Mouse (Mus musculus) ovary, postnatal 14 days (tissue): ENCODE results near the gene Gca.
"Not testable (repeated sequence)": the region's sequence is repeated elsewhere in the genome, so short reads cannot be mapped to it uniquely, and the experiment has no call there.

ENCODE experiments used
- DNase-seq: peaks from one replicate; pipeline ENCODE4 v3.0.0; 2022; ENCODE audit warnings: low spot score

Gca gene

DNA sequence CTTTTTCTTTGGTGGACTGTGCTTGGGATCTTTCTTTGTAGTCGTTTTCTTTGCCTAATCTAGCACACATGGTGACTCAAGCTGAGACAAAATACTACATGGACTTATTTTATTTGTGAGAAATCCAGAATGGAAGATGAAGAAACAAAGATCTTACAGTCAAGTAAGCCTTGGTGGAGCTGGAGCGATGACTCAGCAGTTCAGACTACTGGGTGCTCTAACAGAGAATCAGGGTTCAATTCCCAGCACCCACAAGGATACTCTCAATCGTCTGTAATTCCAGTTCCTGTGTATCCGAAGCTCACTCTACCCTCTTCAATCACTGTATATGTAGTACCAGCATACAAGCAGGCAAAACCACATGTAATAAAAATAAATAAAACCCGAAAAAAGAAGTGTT is 6.2 kb downstream of the Gca start:
- no peak for DNase-seq

DNA sequence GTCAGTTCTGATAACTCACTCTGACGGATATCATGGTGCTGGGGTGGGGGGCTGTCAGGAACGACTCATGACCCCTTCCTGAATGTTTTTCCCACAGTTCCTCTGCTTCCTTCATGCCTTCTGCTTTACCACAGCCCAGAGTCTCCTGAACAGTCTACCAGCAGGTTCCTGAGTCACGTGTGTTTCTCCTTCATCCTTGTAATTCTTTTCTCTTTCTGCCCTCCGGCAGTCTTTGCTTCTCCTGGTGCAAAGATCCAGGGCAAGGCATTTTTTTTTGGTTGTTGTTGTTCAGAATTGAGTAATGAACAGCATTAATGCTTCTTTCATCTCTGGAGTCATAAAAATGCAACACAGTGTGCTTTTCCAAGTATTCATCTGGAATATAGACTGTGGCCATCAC is 6.7 kb downstream of the Gca start:
- DNase-seq: no peak

DNA sequence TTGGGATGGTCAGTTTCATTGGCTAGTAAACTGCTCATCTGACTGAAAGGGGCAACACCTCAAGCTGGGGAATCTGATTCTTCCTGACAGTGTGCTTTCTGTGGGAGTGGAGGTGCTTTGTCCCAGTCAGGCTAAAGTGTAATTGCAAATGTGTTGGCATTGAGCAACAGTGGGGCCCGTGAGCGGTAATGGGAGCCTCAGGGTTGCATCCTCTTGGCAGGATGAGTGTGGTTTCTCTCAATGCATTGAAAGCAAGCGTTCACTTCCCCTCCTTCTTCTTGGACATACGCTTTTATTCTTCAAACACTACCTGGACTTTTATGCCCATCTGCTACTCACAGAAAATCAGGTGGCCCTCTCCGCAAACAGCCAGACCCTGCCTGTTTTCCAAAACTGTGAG is 8.7 kb downstream of the Gca start:
- no peak for DNase-seq

DNA sequence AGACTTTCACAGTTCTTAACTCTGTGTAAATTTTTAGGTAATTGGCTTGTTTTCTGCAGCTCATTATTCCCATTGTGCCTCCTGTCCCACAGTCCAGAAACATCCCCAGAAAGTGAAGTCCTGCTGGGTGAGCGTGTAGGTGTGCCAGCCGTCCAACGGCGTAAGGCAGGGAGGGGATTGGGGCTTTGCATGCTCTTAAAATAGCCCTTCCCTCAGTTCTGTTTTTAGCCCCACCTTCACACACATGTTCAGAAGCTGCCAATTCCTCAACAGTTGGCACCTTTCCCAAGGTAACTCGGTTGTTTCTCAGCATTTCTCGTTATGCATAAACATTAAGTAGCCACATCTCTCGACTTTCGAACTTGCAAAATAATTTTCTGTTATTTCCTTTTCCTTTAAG is 17.6 kb downstream of the Gca start:
- no peak for DNase-seq

DNA sequence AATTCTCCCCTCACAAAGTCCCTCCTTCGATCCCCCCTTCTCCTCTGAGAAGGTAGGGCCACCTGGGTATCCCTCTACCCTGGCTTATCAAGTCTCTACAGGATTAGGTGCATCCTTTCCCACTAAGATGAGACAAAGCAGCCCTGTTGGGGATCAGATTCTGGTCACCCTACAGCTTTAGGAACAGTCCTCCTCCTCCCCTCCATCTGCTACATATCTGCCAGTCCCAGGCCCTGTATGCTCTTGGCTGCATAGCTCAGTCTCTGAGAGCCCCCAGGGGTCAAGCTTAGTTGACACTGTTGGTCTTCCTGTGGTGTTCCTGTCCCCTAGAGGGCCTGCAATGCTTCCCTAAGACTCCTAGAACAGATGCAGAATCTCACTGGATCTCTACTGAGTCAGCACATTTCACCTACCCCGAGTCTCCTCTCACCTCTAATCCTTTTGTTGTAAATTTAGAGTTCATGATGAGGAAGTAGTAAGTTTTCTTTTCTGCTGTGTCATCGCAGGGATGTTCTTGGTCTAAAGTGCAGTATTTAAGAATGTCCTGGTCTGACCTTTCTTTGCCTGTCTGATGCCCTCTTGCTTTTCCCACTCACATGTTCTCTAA is 21.0 kb downstream of the Gca start:
- no peak for DNase-seq

DNA sequence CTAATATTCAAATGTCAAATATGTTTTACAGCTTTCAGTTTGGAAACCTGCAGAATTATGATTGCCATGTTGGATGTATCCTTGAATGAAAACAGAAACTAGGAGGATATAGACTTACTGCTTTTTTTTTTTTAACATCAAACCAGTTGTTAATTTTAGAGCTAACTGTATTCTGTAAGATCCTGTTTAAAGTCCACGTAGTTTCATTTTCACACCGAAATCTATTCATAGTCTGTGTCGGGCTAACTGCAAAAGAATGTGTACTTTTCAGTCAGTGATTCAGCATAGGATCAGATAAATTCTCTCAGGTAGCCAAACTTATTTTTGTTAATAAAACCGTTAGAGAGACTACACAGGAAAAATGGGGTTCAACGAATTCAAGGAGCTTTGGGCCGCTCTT is 21.8 kb downstream of the Gca start:
- DNase-seq: no peak

DNA sequence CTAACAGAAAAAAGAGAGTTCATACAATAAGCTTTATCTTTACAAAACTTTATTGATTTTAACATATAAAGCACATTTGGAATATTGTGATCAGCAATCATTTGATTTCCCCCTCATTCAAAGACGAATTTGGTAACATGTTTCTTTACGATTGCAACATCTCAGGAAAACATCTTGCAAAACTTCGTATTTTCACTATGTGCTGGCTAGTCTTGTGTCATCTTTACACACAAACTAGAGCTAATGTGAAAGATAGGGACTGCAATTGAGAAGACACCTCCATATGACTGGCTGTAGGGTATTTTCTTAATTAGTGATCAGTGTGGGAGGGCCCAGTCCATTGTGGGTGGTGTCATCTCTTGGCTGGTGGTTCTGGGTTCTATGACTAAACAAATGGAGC is 42.2 kb downstream of the Gca start:
- DNase-seq: no peak

DNA sequence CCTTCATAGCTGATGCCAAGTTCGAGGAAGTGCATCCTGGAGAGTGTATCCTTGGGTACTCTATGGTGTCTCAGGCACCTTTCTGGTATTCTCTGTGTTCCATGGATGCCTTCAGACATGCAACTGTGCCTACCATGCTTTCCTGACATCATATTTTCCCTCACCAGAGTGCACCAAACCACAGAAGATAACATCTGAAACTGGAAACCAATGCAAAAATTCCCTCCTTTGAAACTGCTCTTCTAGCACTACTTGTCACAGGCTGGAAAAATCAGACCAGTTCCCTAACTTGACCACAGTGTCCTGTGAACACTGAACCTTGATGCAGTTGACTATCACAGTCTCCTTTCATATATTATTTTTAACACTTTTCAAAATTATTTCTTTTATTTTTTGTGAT is 45.5 kb downstream of the Gca start:
- DNase-seq: no peak

DNA sequence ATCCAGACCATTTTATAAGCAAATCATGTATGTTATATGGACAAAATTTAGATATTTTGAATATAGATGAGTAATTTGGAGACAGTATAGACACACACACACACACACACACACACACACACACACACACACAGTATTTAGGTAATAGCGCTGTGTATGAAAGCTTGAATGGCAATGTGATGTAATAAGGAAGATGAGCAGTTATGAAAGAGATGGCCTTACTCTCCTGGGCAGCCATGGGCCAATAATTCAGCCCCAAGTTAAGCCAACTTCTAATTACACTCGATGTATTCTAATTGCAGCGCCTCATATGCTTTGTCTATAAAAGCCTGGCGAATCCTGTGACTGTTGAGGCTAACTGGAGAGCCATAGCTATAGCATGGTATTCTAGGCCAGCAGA is 50.3 kb downstream of the Gca start:
- not testable (repeated sequence) for DNase-seq

DNA sequence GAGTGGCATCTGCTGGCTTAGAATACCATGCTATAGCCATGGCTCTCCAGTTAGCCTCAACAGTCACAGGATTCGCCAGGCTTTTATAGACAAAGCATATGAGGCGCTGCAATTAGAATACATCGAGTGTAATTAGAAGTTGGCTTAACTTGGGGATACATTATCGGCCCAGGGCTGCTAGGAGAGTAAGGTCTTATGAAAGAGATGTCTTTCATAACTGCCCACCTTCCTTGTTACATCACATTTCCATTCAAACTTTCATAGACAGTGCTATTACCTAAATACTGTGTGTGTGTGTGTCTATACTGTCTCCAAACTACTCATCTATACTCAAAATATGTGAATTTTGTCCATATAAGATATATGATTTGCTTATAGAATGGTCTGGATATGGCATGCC is 51.2 kb downstream of the Gca start:
- no peak for DNase-seq

DNA sequence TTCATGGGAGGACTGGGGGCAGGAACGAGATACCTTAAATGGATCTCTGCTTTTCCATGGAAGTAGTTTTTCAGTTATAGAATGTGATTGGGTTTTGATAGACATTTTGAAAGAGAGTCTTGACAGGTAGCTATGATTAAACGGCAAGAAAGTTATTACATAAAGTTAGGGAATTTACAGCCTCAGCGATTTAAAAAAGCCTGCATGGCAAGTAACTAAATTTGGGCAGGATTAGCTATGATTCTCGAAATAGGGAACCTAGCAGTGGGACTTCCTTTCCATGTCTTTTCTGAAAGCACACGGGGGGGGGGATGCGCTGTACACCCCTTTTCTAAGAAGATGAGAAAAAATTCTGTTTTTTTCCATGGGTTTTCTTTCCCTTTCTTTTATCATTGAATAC is 53.2 kb downstream of the Gca start:
- no peak for DNase-seq

DNA sequence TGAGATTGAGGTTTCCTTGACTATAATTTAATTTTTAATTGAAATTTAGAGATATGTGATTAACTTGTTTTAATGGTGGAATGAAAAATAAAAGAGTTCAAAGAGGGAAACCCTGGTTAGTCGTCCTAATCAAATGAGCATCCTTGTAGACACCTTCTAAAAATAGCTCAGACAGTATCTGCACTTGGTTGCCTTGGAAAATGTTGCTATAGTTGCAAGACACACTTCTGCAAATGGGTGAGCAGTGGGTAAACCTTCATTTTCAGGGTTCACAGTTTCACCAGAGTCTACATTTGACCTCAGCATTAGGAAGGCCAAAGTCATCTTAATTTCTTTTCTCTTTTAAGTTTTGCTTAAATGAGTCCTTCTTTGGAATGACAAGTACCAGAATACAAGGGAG is 54.3 kb downstream of the Gca start:
- DNase-seq: no peak

DNA sequence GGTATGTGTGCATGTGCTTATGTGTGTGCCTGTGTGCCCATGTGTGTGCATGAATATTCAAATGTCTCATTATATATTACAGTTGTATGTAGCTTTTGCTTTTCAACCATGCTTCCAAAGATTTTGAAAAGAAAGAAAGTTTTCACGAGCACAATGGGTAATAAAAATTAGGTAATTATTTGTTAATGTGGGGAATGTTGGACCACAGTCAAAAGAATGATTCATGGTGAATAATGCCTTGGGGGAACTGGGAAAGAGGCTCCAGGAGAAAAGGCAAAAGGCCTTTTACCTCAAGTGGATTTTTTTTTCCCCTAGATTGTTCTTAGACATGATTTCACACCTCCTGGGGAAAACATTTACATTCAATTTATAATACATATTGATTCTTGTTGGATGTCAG is 61.9 kb downstream of the Gca start:
- no peak for DNase-seq

DNA sequence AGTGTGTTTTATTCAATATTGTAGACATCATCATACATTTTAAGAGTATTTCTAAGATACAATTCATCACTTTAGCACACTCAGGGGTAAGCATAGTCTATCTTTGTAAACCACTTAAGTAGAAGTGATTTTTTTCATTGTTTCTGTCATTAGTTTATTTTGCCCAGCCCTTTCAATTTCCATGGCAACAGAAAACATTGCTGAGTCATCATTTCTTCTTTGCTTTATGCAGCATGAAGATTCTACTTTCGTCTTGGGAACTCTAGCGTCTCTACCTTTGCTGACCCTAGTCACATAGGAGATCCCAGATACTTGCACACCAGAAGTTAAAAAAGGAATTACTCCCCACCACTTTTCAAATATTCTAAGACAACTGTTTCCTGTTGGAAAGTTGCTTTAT is 63.6 kb downstream of the Gca start:
- DNase-seq: no peak

DNA sequence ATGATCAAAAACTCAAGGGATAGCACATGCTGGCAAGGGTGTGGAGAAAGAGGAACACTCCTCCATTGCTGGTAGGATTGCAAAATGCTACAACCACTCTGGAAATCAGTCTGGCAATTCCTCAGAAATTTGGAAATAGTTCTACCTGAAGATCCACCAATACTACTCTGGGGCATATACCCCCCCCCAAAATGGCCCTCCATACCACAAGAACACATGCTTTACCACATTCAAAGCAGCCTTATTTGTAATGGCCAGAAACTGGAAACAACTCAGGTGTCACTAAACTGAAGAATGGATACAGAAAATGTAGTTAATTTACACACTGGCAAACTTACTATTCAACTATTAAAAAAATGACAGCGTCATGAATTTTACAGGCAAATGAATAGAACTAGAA is 66.6 kb downstream of the Gca start:
- no peak for DNase-seq

DNA sequence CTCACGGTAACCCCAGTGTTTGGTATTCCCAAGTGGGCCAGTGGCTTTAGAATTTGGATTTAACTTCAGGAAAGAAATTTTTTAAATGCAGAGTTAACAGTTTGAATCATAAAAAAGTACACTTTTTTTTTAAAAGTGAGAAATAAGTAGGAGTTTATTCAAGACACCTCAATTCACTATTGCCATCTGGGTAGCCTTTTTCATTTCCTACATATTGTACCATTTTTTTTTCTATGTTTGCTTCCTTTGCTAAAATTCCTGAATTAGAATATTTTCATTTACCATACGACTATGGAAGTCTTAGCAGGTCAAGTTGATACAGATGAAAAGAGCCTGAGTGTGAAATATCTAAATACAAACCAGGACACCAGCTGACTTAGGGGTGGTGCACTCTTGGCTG is 79.0 kb downstream of the Gca start:
- no peak for DNase-seq
